In the genomic region with DNA sequence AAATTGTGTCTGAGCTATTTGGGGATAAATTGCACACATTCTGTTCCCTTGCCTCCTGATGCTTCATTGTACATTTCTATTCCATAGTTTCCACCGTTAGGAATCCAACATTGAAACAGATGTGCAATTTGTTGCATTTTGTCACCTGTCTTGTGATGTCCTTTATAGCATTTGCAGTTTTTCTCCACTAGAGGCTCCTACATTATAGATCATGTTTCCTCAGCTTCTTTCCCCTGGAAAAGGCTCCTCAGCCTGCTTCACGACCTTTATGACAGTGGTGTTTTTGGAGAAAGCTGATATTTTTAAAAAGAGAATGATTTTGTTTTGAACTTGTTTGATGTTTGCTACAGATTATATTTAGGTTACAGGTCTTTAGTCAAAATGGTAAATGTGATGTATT, we compare ENCODE assay signal across 18 mouse cellular contexts. TPM values are rescaled to one million over a fixed set of nuclear protein-coding genes. Genes with fewer than 3 reads are reported as not detected.
DNase-seq lines count a peak whose midpoint lies in the region; ATAC-seq and TF ChIP-seq lines count a peak whose summit lies in the region.
"Had no signal": no experiment of that assay in that cellular context is flagged by ENCODE, and none has a peak within 500 bp of the region (broad histone marks: within the 10 kb centered on the region; RNA-seq: fewer than 3 reads in every experiment).

No protein-coding gene starts in this region.

- no peak overlapping the region for H3K4me2 ChIP-seq in heart, postnatal 0 days (ENCODE audit: low read depth, low read length)
- H3K4me2 ChIP-seq in lung, embryonic 14.5 days: no peak overlapping the region
- no peak overlapping the region for H3K4me2 ChIP-seq in stomach, postnatal 0 days (replicated peaks; ENCODE audit: low read depth)
- H3K4me2 ChIP-seq: kidney, embryonic 15.5 days had no signal

- H3K27me3 ChIP-seq in heart, postnatal 0 days (ENCODE audit: control insufficient read depth, insufficient read depth, low read length): peaks cover 4% of the 10 kb centered on the region; the same call in 1 of the 2 replicates
- no peaks in the 10 kb centered on the region; the same call in 1 of the 2 replicates for H3K27me3 ChIP-seq in lung, embryonic 14.5 days (ENCODE audit: insufficient read depth, low read length)
- H3K27me3 ChIP-seq in stomach, postnatal 0 days (ENCODE audit: control insufficient read depth, insufficient read depth, low read length): no peaks in the 10 kb centered on the region
- H3K27me3 ChIP-seq: kidney, embryonic 15.5 days had no signal

- ATAC-seq in heart, postnatal 0 days (ENCODE audit: insufficient read depth, low read depth): no peak
- ATAC-seq in lung, embryonic 14.5 days (ENCODE audit: insufficient read depth): no peak
- no peak for ATAC-seq in stomach, postnatal 0 days (ENCODE audit: low FRiP score, low TSS enrichment)

- no peaks in the 10 kb centered on the region for H3K4me1 ChIP-seq in heart, postnatal 0 days (ENCODE audit: control insufficient read depth, insufficient read depth)
- H3K4me1 ChIP-seq in lung, embryonic 14.5 days (ENCODE audit: insufficient read depth): no peaks in the 10 kb centered on the region
- no peaks in the 10 kb centered on the region for H3K4me1 ChIP-seq in stomach, postnatal 0 days (replicated peaks; ENCODE audit: control insufficient read depth, insufficient read depth)
- H3K4me1 ChIP-seq: forebrain, embryonic 10.5 days; kidney, embryonic 15.5 days had no signal

- no peak overlapping the region for H3K4me3 ChIP-seq in heart, postnatal 0 days (ENCODE audit: low read depth, low read length)
- no peak overlapping the region for H3K4me3 ChIP-seq in lung, embryonic 14.5 days (ENCODE audit: low read depth, low read length)
- H3K4me3 ChIP-seq in stomach, postnatal 0 days (ENCODE audit: low read depth, low read length): no peak overlapping the region
- H3K4me3 ChIP-seq: forebrain, embryonic 10.5 days; kidney, embryonic 15.5 days; myocyte had no signal

- no peak overlapping the region for H3K27ac ChIP-seq in heart, postnatal 0 days (ENCODE audit: low read depth)
- H3K27ac ChIP-seq in lung, embryonic 14.5 days (ENCODE audit: low read depth): no peak overlapping the region
- H3K27ac ChIP-seq in stomach, postnatal 0 days (replicated peaks): no peak overlapping the region
- H3K27ac ChIP-seq: forebrain, embryonic 10.5 days; kidney, embryonic 15.5 days; macrophage had no signal

- TF ChIP-seq CTCF in heart, postnatal 0 days (IDR thresholded peaks at IDR 0.05; ENCODE audit: low read depth): peak; percentile 51
- peak; percentile 48 for TF ChIP-seq CTCF in lung, embryonic 14.5 days (IDR thresholded peaks at IDR 0.05; ENCODE audit: low read depth)
- TF ChIP-seq CTCF in stomach, postnatal 0 days (IDR thresholded peaks at IDR 0.05; ENCODE audit: low read depth): peak; percentile 67

- H3K9ac ChIP-seq in heart, postnatal 0 days (replicated peaks; ENCODE audit: low read depth, low read length): no peak overlapping the region
- no peak overlapping the region for H3K9ac ChIP-seq in lung, embryonic 14.5 days
- no peak overlapping the region for H3K9ac ChIP-seq in stomach, postnatal 0 days (ENCODE audit: low read length)
- H3K9ac ChIP-seq: kidney, embryonic 15.5 days had no signal

- H3K9me3 ChIP-seq in heart, postnatal 0 days (replicated peaks; ENCODE audit: control insufficient read depth, low read length): no peaks in the 10 kb centered on the region
- no peaks in the 10 kb centered on the region for H3K9me3 ChIP-seq in lung, embryonic 14.5 days (ENCODE audit: low read depth, low read length)
- H3K9me3 ChIP-seq in stomach, postnatal 0 days (ENCODE audit: control insufficient read depth, low read length): no peaks in the 10 kb centered on the region
- H3K9me3 ChIP-seq: forebrain, embryonic 10.5 days; kidney, embryonic 15.5 days had no signal

- no peaks in the 10 kb centered on the region for H3K36me3 ChIP-seq in heart, postnatal 0 days (replicated peaks; ENCODE audit: control insufficient read depth, insufficient read depth, low read length)
- H3K36me3 ChIP-seq in lung, embryonic 14.5 days (ENCODE audit: insufficient read depth): no peaks in the 10 kb centered on the region
- H3K36me3 ChIP-seq in stomach, postnatal 0 days (ENCODE audit: control insufficient read depth, insufficient read depth, low read length): no peaks in the 10 kb centered on the region
- H3K36me3 ChIP-seq: forebrain, embryonic 10.5 days; kidney, embryonic 15.5 days had no signal

- TF ChIP-seq EP300 in heart, postnatal 0 days (IDR thresholded peaks at IDR 0.05; ENCODE audit: low read depth): no peak
- no peak for TF ChIP-seq EP300 in stomach, postnatal 0 days (optimal IDR thresholded peaks at IDR 0.05)

- DNase-seq in heart, postnatal 0 days (ENCODE audit: low spot score): no peak
- DNase-seq in heart, postnatal 4 days: no peak
- peak; percentile 53 for DNase-seq in lung, embryonic 14.5 days
- no peak for DNase-seq in lung, adult 18-20 months
- DNase-seq in adipocyte (ENCODE audit: low spot score): peak; percentile 56
- no peak for DNase-seq in stomach, postnatal 0 days (ENCODE audit: low spot score)
- DNase-seq in adrenal gland, adult 8-10 months: no peak
- DNase-seq: adrenal gland, adult 2 months; heart, postnatal 10 days; layer of hippocampus, postnatal 36 days had no signal

- 16% methylated on average over 2 of the region's 2 CpGs for WGBS in heart, postnatal 0 days
- 15% methylated on average over 2 of the region's 2 CpGs for WGBS in lung, embryonic 14.5 days
- WGBS in stomach, postnatal 0 days: 17% methylated on average over 2 of the region's 2 CpGs

RNA-seq across cellular contexts. Expression of gene Gm10837, which starts 18.7 kb away (rescaled TPM):
- total RNA-seq in heart, postnatal 0 days (2014; rRNA removed; ENCODE audit: low replicate concordance): not detected in 2 replicates
- polyA plus RNA-seq in heart, postnatal 0 days (2015; fragmentation: Nextera tagmentation; extraction: Ambion mirVana): not detected in 2 replicates
- total RNA-seq in heart, postnatal 4 days (2021): not detected
- not detected in 2 replicates for polyA plus RNA-seq in lung, embryonic 14.5 days (2014; fragmentation: Nextera tagmentation; extraction: Ambion mirVana)
- not detected in 2 replicates for polyA plus RNA-seq in stomach, postnatal 0 days (2015; fragmentation: Nextera tagmentation; extraction: Ambion mirVana)
- not detected for total RNA-seq in adrenal gland, adult 8-10 months (2022)
- total RNA-seq: adrenal gland, adult 2 months; gastrocnemius, postnatal 4 days; heart, postnatal 10 days; layer of hippocampus, postnatal 36 days had no signal
- polyA plus RNA-seq: adrenal gland, adult 2 months; kidney, embryonic 15.5 days; macrophage; myocyte; stomach, embryonic 16.5 days; urinary bladder, adult 2 months had no signal

RNA-seq across cellular contexts. Expression of gene Pcca, which starts 25.1 kb away (rescaled TPM):
- total RNA-seq in heart, postnatal 0 days (2014; rRNA removed; ENCODE audit: low replicate concordance): 7.1 and 17.0 TPM in 2 replicates
- 30.4 and 31.2 TPM in 2 replicates for polyA plus RNA-seq in heart, postnatal 0 days (2015; fragmentation: Nextera tagmentation; extraction: Ambion mirVana)
- 10 to 100 TPM; 26.3 to 34.9 TPM for total RNA-seq in heart, postnatal 4 days (2021)
- polyA plus RNA-seq in lung, embryonic 14.5 days (2014; fragmentation: Nextera tagmentation; extraction: Ambion mirVana): 23.0 and 23.8 TPM in 2 replicates
- polyA plus RNA-seq in stomach, postnatal 0 days (2015; fragmentation: Nextera tagmentation; extraction: Ambion mirVana): 8.2 and 9.2 TPM in 2 replicates
- total RNA-seq in adrenal gland, adult 8-10 months (2022): 100 to 1,000 TPM; 101 to 165 (median 136) TPM

RNA-seq across cellular contexts. Expression of gene Zic2, which starts 33.8 kb away (rescaled TPM):
- total RNA-seq in heart, postnatal 0 days (2014; rRNA removed; ENCODE audit: low replicate concordance): not detected in 2 replicates
- polyA plus RNA-seq in heart, postnatal 0 days (2015; fragmentation: Nextera tagmentation; extraction: Ambion mirVana): not detected in 2 replicates
- total RNA-seq in heart, postnatal 4 days (2021): not detected
- polyA plus RNA-seq in lung, embryonic 14.5 days (2014; fragmentation: Nextera tagmentation; extraction: Ambion mirVana): not detected in 2 replicates
- polyA plus RNA-seq in stomach, postnatal 0 days (2015; fragmentation: Nextera tagmentation; extraction: Ambion mirVana): not detected in 2 replicates
- under 1 TPM in 1 of 4 experiments, not detected in 3; 0.09 TPM for total RNA-seq in adrenal gland, adult 8-10 months (2022)
- total RNA-seq: adrenal gland, adult 2 months; heart, postnatal 10 days had no signal
- polyA plus RNA-seq: kidney, embryonic 15.5 days; macrophage; stomach, embryonic 16.5 days had no signal

RNA-seq across cellular contexts. Expression of gene Zic5, which starts 43.6 kb away (rescaled TPM):
- total RNA-seq in heart, postnatal 0 days (2014; rRNA removed; ENCODE audit: low replicate concordance): not detected in 2 replicates
- not detected in 2 replicates for polyA plus RNA-seq in heart, postnatal 0 days (2015; fragmentation: Nextera tagmentation; extraction: Ambion mirVana)
- total RNA-seq in heart, postnatal 4 days (2021): not detected
- not detected in 2 replicates for polyA plus RNA-seq in lung, embryonic 14.5 days (2014; fragmentation: Nextera tagmentation; extraction: Ambion mirVana)
- not detected in 2 replicates for polyA plus RNA-seq in stomach, postnatal 0 days (2015; fragmentation: Nextera tagmentation; extraction: Ambion mirVana)
- under 1 TPM in 1 of 4 experiments, not detected in 3; 0.23 TPM for total RNA-seq in adrenal gland, adult 8-10 months (2022)
- total RNA-seq: adrenal gland, adult 2 months; gastrocnemius, postnatal 4 days; heart, postnatal 10 days had no signal
- polyA plus RNA-seq: macrophage; stomach, embryonic 16.5 days; urinary bladder, adult 2 months had no signal

RNA-seq across cellular contexts. Expression of gene Gm5089, which starts 58.1 kb away (rescaled TPM):
- total RNA-seq in heart, postnatal 0 days (2014; rRNA removed; ENCODE audit: low replicate concordance): not detected in 2 replicates
- polyA plus RNA-seq in heart, postnatal 0 days (2015; fragmentation: Nextera tagmentation; extraction: Ambion mirVana): not detected in 2 replicates
- total RNA-seq in heart, postnatal 4 days (2021): not detected
- polyA plus RNA-seq in lung, embryonic 14.5 days (2014; fragmentation: Nextera tagmentation; extraction: Ambion mirVana): not detected in 2 replicates
- not detected in 2 replicates for polyA plus RNA-seq in stomach, postnatal 0 days (2015; fragmentation: Nextera tagmentation; extraction: Ambion mirVana)
- not detected for total RNA-seq in adrenal gland, adult 8-10 months (2022)
- total RNA-seq: adrenal gland, adult 2 months; gastrocnemius, postnatal 4 days; heart, postnatal 10 days had no signal
- polyA plus RNA-seq: adrenal gland, adult 2 months; limb, embryonic 14.5 days; macrophage; myocyte; stomach, embryonic 16.5 days; urinary bladder, adult 2 months had no signal

Comparison
In these comparisons a context has a peak if more than half of its experiments do, and no peak if none do; other contexts are left out.
1. DNase-seq: peak in lung, embryonic 14.5 days (single experiment) and adipocyte (single experiment); none in heart, postnatal 0 days (single experiment), heart, postnatal 4 days (single experiment), lung, adult 18-20 months (0 of 2), stomach, postnatal 0 days (single experiment) and adrenal gland, adult 8-10 months (single experiment).
2. Peak in every context shown above with its lines, with median percentiles within 50 percentile points of each other: CTCF ChIP-seq.